17 mouse cellular contexts compared by ENCODE assay signal in the genomic region with DNA sequence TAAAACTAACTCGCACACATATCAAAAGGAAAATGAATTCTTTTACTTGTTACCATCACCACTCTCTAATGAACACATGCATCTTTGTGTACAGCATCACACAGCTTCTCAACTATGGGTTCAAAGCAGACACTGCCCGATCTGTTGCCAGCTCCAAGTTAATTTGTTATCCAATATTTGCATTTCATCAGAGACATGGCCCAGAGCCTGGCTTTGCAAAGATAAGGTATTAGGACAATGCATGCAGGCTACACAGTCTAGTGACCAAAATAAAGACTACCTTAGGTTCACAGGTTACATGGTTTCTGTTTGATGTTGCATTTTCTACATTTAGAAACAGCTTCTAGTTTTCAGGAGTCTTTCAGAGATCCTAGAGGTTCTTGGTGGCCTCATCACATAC.
DNase-seq lines count a peak whose midpoint lies in the region; ATAC-seq lines count a peak whose summit lies in the region.
"Had no signal": no experiment of that assay in that cellular context is flagged by ENCODE, and none has a peak within 500 bp of the region (broad histone marks: within the 10 kb centered on the region; RNA-seq: fewer than 3 reads in every experiment).

No protein-coding gene starts in this region.

- no peak overlapping the region for H3K4me3 ChIP-seq in liver, embryonic 12.5 days
- no peak overlapping the region for H3K4me3 ChIP-seq in liver, embryonic 16.5 days (ENCODE audit: low read depth, low read length)
- H3K4me3 ChIP-seq: embryonic facial prominence, embryonic 10.5 days; forebrain, embryonic 13.5 days; heart, embryonic 13.5 days; hindbrain, embryonic 13.5 days had no signal

- H3K27me3 ChIP-seq in liver, embryonic 12.5 days (replicated peaks): no peaks in the 10 kb centered on the region
- no peaks in the 10 kb centered on the region for H3K27me3 ChIP-seq in liver, embryonic 16.5 days (ENCODE audit: control insufficient read depth, insufficient read depth, low read depth, low read length)
- H3K27me3 ChIP-seq: forebrain, embryonic 13.5 days; heart, embryonic 13.5 days; hindbrain, embryonic 13.5 days had no signal

- H3K4me2 ChIP-seq in liver, embryonic 12.5 days: no peak overlapping the region
- no peak overlapping the region for H3K4me2 ChIP-seq in liver, embryonic 16.5 days (ENCODE audit: low read depth, low read length)
- H3K4me2 ChIP-seq: forebrain, embryonic 13.5 days; heart, embryonic 13.5 days; hindbrain, embryonic 13.5 days had no signal

- H3K9ac ChIP-seq in liver, embryonic 12.5 days: no peak overlapping the region
- no peak overlapping the region for H3K9ac ChIP-seq in liver, embryonic 16.5 days (ENCODE audit: low read depth, low read length)
- H3K9ac ChIP-seq: forebrain, embryonic 13.5 days; forebrain, postnatal 0 days; heart, embryonic 13.5 days; hindbrain, embryonic 13.5 days had no signal

- no peak overlapping the region for H3K27ac ChIP-seq in liver, embryonic 12.5 days
- H3K27ac ChIP-seq in liver, embryonic 16.5 days (ENCODE audit: low read length): peak overlapping the region; percentile 60
- H3K27ac ChIP-seq: embryonic facial prominence, embryonic 10.5 days; forebrain, embryonic 13.5 days; heart, embryonic 13.5 days; hindbrain, embryonic 13.5 days had no signal

- ATAC-seq in liver, embryonic 12.5 days: peak; percentile 49
- peak; percentile 78 for ATAC-seq in liver, embryonic 16.5 days (ENCODE audit: low read depth)
- ATAC-seq: forebrain, embryonic 13.5 days; forebrain, postnatal 0 days had no signal

- intact Hi-C loops in heart, postnatal 14 days (cut with DNase I): no loop called here

- DNase-seq in heart, adult 11 months: peak; percentile 46
- no peak for DNase-seq in heart, postnatal 14 days
- DNase-seq in liver: peak; percentile 4
- DNase-seq in urinary bladder, postnatal 4 days (ENCODE audit: low spot score in 2 of 2): no peak
- no peak for DNase-seq in yolk sac, embryonic 10.5 days (ENCODE audit: low spot score)
- DNase-seq: adrenal gland, postnatal 25 days; cerebellum, adult 2 months; cerebellum, postnatal 10 days; forebrain, postnatal 0 days; gastrocnemius, postnatal 25 days; heart, postnatal 4 days had no signal

- no peaks in the 10 kb centered on the region for H3K4me1 ChIP-seq in liver, embryonic 12.5 days
- peaks cover 2% of the 10 kb centered on the region for H3K4me1 ChIP-seq in liver, embryonic 16.5 days (ENCODE audit: control insufficient read depth, low read depth, low read length)
- H3K4me1 ChIP-seq: embryonic facial prominence, embryonic 10.5 days; forebrain, embryonic 13.5 days; heart, embryonic 13.5 days; hindbrain, embryonic 13.5 days had no signal

- 57% methylated on average over 2 of the region's 2 CpGs for WGBS in liver, embryonic 12.5 days (ENCODE audit: insufficient replicate concordance)
- 42% methylated on average over 2 of the region's 2 CpGs for WGBS in liver, embryonic 16.5 days (ENCODE audit: insufficient replicate concordance)

- peaks cover 10% of the 10 kb centered on the region; the same call in 1 of the 2 replicates for H3K9me3 ChIP-seq in liver, embryonic 12.5 days (replicated peaks)
- H3K9me3 ChIP-seq in liver, embryonic 16.5 days (replicated peaks; ENCODE audit: control insufficient read depth, low read length): no peaks in the 10 kb centered on the region
- H3K9me3 ChIP-seq: embryonic facial prominence, embryonic 10.5 days; forebrain, embryonic 13.5 days; heart, embryonic 13.5 days; hindbrain, embryonic 13.5 days had no signal

- no peaks in the 10 kb centered on the region for H3K36me3 ChIP-seq in liver, embryonic 12.5 days
- H3K36me3 ChIP-seq in liver, embryonic 16.5 days (ENCODE audit: control insufficient read depth, insufficient read depth): no peaks in the 10 kb centered on the region
- H3K36me3 ChIP-seq: embryonic facial prominence, embryonic 10.5 days; heart, embryonic 13.5 days; hindbrain, embryonic 13.5 days had no signal

Comparison
In these comparisons a context has a peak if more than half of its experiments do, and no peak if none do; other contexts are left out.
1. DNase-seq: peak in heart, adult 11 months (single experiment) and liver (single experiment); none in heart, postnatal 14 days (0 of 2), urinary bladder, postnatal 4 days (0 of 2) and yolk sac, embryonic 10.5 days (single experiment).